Mouse (Mus musculus): ENCODE data around the gene Ift122. TPM values are rescaled to one million over a fixed set of nuclear protein-coding genes. Genes with fewer than 3 reads are reported as not detected.
A peak's percentile ranks its signal among the peaks of the same experiment; 100 is the strongest.

Gene Ift122
- total and polyA plus RNA-seq, 3 experiments: 7.9 to 14.1 (median 8.6) TPM

GRCm38 (mm10) chr6:115944638-115945037 is 91.4 kb downstream of the Ift122 start, which contains the start of gene H1foo:
H1foo (plus strand) TSS chr6:115944938.
- no peak within 1 kb of the TSS for H3K4me3 ChIP-seq (replicated peaks in 1 of 3; ENCODE audit: low read depth in 2 of 3, low read length in 2 of 3, poor library complexity in 1 of 3)
- peak within 1 kb of the TSS; percentile 96 for H3K27ac ChIP-seq (ENCODE audit: insufficient read depth, low read depth)
- peaks cover 43 to 72% of the 10 kb centered on the region in 2 experiments for H3K4me1 ChIP-seq (ENCODE audit: control insufficient read depth in 1 of 2, insufficient read depth in 2 of 2)
- in situ Hi-C loops (cut with MboI; ENCODE audit: low pct_ligation_motif_present, low pct_unique_long_range_greater_than_20kb, low sequenced_read_pairs) (loop anchor here (5.0 kb wide), 1 partner anchor 37 kb away; no protein-coding TSS in a partner anchor), dilution Hi-C loops (cut with MboI; ENCODE audit: extremely low pct_ligation_motif_present, extremely low pct_unique_long_range_greater_than_20kb, low sequenced_read_pairs) (no loop called here)
- DNase-seq (ENCODE audit: extremely low read depth): no peak
- no peaks in the 10 kb centered on the region for H3K79me2 ChIP-seq (replicated peaks; ENCODE audit: control insufficient read depth, extremely low read depth, insufficient read depth, poor library complexity, severe bottlenecking)
- no peaks in the 10 kb centered on the region for H3K9me3 ChIP-seq (replicated peaks; ENCODE audit: low read length)
- H3K9ac ChIP-seq (ENCODE audit: insufficient read depth, low read depth): peak within 1 kb of the TSS; percentile 67
- no peak for TF ChIP-seq MXI1 (IDR thresholded peaks at IDR 0.05; ENCODE audit: low read depth, low read length)
- no peak for TF ChIP-seq USF1 (IDR thresholded peaks at IDR 0.05; ENCODE audit: low read depth, low read length)
- TF ChIP-seq CHD2 (IDR thresholded peaks at IDR 0.05; ENCODE audit: low read length): no peak
- no peak for TF ChIP-seq JUN (IDR thresholded peaks at IDR 0.05; ENCODE audit: insufficient read depth, low read depth, low read length)
- no peak for TF ChIP-seq POLR2A (IDR thresholded peaks at IDR 0.05; ENCODE audit: low read depth, low read length)
- TF ChIP-seq KAT2A (IDR thresholded peaks at IDR 0.05; ENCODE audit: insufficient replicate concordance, low read length): no peak
- TF ChIP-seq SIN3A (IDR thresholded peaks at IDR 0.05; ENCODE audit: low read length): no peak
- no peak for TF ChIP-seq POLR2AphosphoS2 (IDR thresholded peaks at IDR 0.05; ENCODE audit: low read depth, low read length)
- no peak for TF ChIP-seq NRF1 (IDR thresholded peaks at IDR 0.05; ENCODE audit: low read depth, low read length)
- TF ChIP-seq MAZ (IDR thresholded peaks at IDR 0.05; ENCODE audit: low read depth, low read length): no peak
- no peaks in the 10 kb centered on the region for H3K36me3 ChIP-seq (replicated peaks in 1 of 2; ENCODE audit: control insufficient read depth in 1 of 2, insufficient read depth in 1 of 2, low read length in 1 of 2)
- H3K4me2 ChIP-seq (ENCODE audit: insufficient read depth, low read depth, poor library complexity, severe bottlenecking): peak within 1 kb of the TSS; percentile 72
- H3K27me3 ChIP-seq (replicated peaks): no peaks in the 10 kb centered on the region

- H3K79me2 ChIP-seq (replicated peaks; ENCODE audit: control insufficient read depth, extremely low read depth, insufficient read depth, poor library complexity, severe bottlenecking): no peaks in the 10 kb centered on the region
- in situ Hi-C loops (cut with MboI; ENCODE audit: low pct_ligation_motif_present, low pct_unique_long_range_greater_than_20kb, low sequenced_read_pairs) (no loop called here), dilution Hi-C loops (cut with MboI; ENCODE audit: extremely low pct_ligation_motif_present, extremely low pct_unique_long_range_greater_than_20kb, low sequenced_read_pairs) (no loop called here)
- DNase-seq (ENCODE audit: extremely low read depth): peak; percentile 78
- H3K4me2 ChIP-seq (ENCODE audit: insufficient read depth, low read depth, poor library complexity, severe bottlenecking): peak overlapping the region; percentile 72
- peak overlapping the region; percentile 96 for H3K27ac ChIP-seq (ENCODE audit: insufficient read depth, low read depth)
- H3K27me3 ChIP-seq (replicated peaks): no peaks in the 10 kb centered on the region
- H3K9me3 ChIP-seq (replicated peaks; ENCODE audit: low read length): no peaks in the 10 kb centered on the region
- H3K4me3 ChIP-seq (replicated peaks in 1 of 3; ENCODE audit: low read depth in 2 of 3, low read length in 2 of 3, poor library complexity in 1 of 3): no peak overlapping the region
- H3K36me3 ChIP-seq (replicated peaks in 1 of 2; ENCODE audit: control insufficient read depth in 1 of 2, insufficient read depth in 1 of 2, low read length in 1 of 2): no peaks in the 10 kb centered on the region
- H3K9ac ChIP-seq (ENCODE audit: insufficient read depth, low read depth): peak overlapping the region; percentile 67
- peaks cover 43 to 70% of the 10 kb centered on the region in 2 experiments for H3K4me1 ChIP-seq (ENCODE audit: control insufficient read depth in 1 of 2, insufficient read depth in 2 of 2)
- TF ChIP-seq SMC3 (IDR thresholded peaks at IDR 0.05; ENCODE audit: low read depth, low read length) (no peak; the same call in 1 of the 2 replicates), MAZ (IDR thresholded peaks at IDR 0.05; ENCODE audit: low read depth, low read length) (peak; percentile 65; the same call in 1 of the 2 replicates), MAX (IDR thresholded peaks at IDR 0.05; ENCODE audit: low read length) (peak; percentile 65; the same call in 1 of the 2 replicates), POLR2A (IDR thresholded peaks at IDR 0.05; ENCODE audit: low read depth, low read length) (0 out of 2 replicates have a peak, but pooled peaks have one; percentile 25), IRF4 (IDR thresholded peaks at IDR 0.05; ENCODE audit: low read depth, low read length) (peak; percentile 98), TCF12 (IDR thresholded peaks at IDR 0.05; ENCODE audit: low read depth, low read length) (peak; percentile 89), E2F4 (IDR thresholded peaks at IDR 0.05; ENCODE audit: insufficient replicate concordance, low read depth, low read length) (0 out of 2 replicates have a peak, but pooled peaks have one; percentile 41), MEF2A (IDR thresholded peaks at IDR 0.05; ENCODE audit: borderline replicate concordance, low read depth, low read length) (peak; percentile 91), NRF1 (IDR thresholded peaks at IDR 0.05; ENCODE audit: low read depth, low read length) (no peak), MYC (IDR thresholded peaks at IDR 0.05; ENCODE audit: low read depth, low read length) (peak; percentile 93), EP300 (IDR thresholded peaks at IDR 0.05; ENCODE audit: low read length) (peak; percentile 91), HCFC1 (IDR thresholded peaks at IDR 0.05; ENCODE audit: low read depth, low read length) (no peak), CHD1 (IDR thresholded peaks at IDR 0.05; ENCODE audit: low read depth, low read length) (no peak), RAD21 (IDR thresholded peaks at IDR 0.05; ENCODE audit: low read depth, low read length) (no peak; the same call in 1 of the 2 replicates), TBP (conservative IDR thresholded peaks at IDR 0.05; ENCODE audit: low read depth, low read length) (peak; percentile 64), ZMIZ1 (IDR thresholded peaks at IDR 0.05; ENCODE audit: low read depth, low read length) (no peak), ZC3H11A (IDR thresholded peaks at IDR 0.05; ENCODE audit: low read depth, low read length) (no peak), JUN (IDR thresholded peaks at IDR 0.05; ENCODE audit: insufficient read depth, low read depth, low read length) (peak; percentile 89), JUND (conservative IDR thresholded peaks at IDR 0.05; ENCODE audit: low read depth, low read length) (peak; percentile 96), MAFK (IDR thresholded peaks at IDR 0.05; ENCODE audit: insufficient replicate concordance, low read length) (peak; percentile 86), SIN3A (IDR thresholded peaks at IDR 0.05; ENCODE audit: low read length) (peak; percentile 69), ELF1 (IDR thresholded peaks at IDR 0.05; ENCODE audit: low read depth, low read length) (no peak), UBTF (IDR thresholded peaks at IDR 0.05; ENCODE audit: low read depth, low read length) (no peak), PAX5 (IDR thresholded peaks at IDR 0.05; ENCODE audit: low read length) (no peak), ZNF384 (IDR thresholded peaks at IDR 0.05; ENCODE audit: low read depth, low read length) (peak; percentile 97), USF2 (conservative IDR thresholded peaks at IDR 0.05; ENCODE audit: low read depth, low read length) (no peak), NELFE (IDR thresholded peaks at IDR 0.05; ENCODE audit: low read depth, low read length) (peak; percentile 49; the same call in 1 of the 2 replicates), USF1 (IDR thresholded peaks at IDR 0.05; ENCODE audit: low read depth, low read length) (no peak)
Measured at GRCm38 (mm10) chr6:115945633-115946032, 92.4 kb downstream of the Ift122 start.
